Mouse (Mus musculus) C2C12 (cell line): ENCODE results near the gene Tmem117.

Source experiments
- CEBPB ChIP-seq: IDR thresholded peaks from one replicate; pipeline ENCODE4 v1.6.1; 2011; ENCODE audit warnings: low read depth, mild to moderate bottlenecking, control low read depth, moderate library complexity
- CTCF ChIP-seq: IDR thresholded peaks from one replicate; pipeline ENCODE4 v1.5.1; 2011; ENCODE audit not compliant: control insufficient read depth, insufficient read depth, insufficient read length
- MAX ChIP-seq: IDR thresholded peaks from one replicate; pipeline ENCODE4 v1.6.1; 2011; ENCODE audit warnings: mild to moderate bottlenecking, control low read depth
- MYOD1 ChIP-seq: IDR thresholded peaks from one replicate; pipeline ENCODE4 v1.6.1; 2011; ENCODE audit warnings: low read depth; ENCODE audit not compliant: control insufficient read depth, insufficient read length
- USF1 ChIP-seq: IDR thresholded peaks from one replicate; pipeline ENCODE4 v1.6.1; 2011; ENCODE audit warnings: low read depth, mild to moderate bottlenecking, control low read depth, moderate library complexity

GRCm38 (mm10) chr15:94649766-94650120, 20.7 kb downstream of the Tmem117 start:
- TF ChIP-seq CTCF (no peak), USF1 (no peak), MYOD1 (no peak), MAX (no peak), CEBPB (no peak)
